Mouse (Mus musculus) forebrain, embryonic 11.5 days (tissue): ENCODE results near the gene Gm27021. TPM values are rescaled to one million over a fixed set of nuclear protein-coding genes. Genes with fewer than 3 reads are reported as not detected.
A peak's percentile ranks its signal among the peaks of the same experiment; 100 is the strongest.

ENCODE experiments used
- ATAC-seq: fragments of 200-750 bp; cut with Nextera tagmentation; replicated peaks from 2 replicates; pipeline ENCODE4 v1.8.0; 2017; ENCODE audit warnings: moderate TSS enrichment; ENCODE audit not compliant: low FRiP score
- DNase-seq: peaks from one replicate; pipeline ENCODE4 v3.0.0-alpha.2; 2017; ENCODE audit warnings: low spot score
- H3K27ac ChIP-seq: fragments of 300-500 bp; sonication (generic); 2 replicates; pipeline ENCODE4 v1.5.1; 2014; ENCODE audit warnings: low read depth, low read length
- H3K27me3 ChIP-seq: fragments of 300-500 bp; sonication (generic); 2 replicates; pipeline ENCODE4 v1.6.1; 2014; ENCODE audit warnings: mild to moderate bottlenecking, low read length, mixed read lengths; ENCODE audit not compliant: control insufficient read depth, insufficient read depth
- H3K36me3 ChIP-seq: fragments of 300-500 bp; sonication (generic); 2 replicates; pipeline ENCODE4 v1.6.1; 2014; ENCODE audit warnings: mild to moderate bottlenecking, low read length, moderate library complexity, mixed read lengths; ENCODE audit not compliant: control insufficient read depth, insufficient read depth
- H3K4me1 ChIP-seq: fragments of 300-500 bp; sonication (generic); replicated peaks from 2 replicates; pipeline ENCODE4 v1.6.1; 2014; ENCODE audit warnings: low read length, mixed read lengths; ENCODE audit not compliant: control insufficient read depth, insufficient read depth
- H3K4me2 ChIP-seq: fragments of 300-500 bp; sonication (generic); 2 replicates; pipeline ENCODE4 v1.6.1; 2014; ENCODE audit warnings: low read depth, mild to moderate bottlenecking, low read length, moderate library complexity, mixed read lengths; ENCODE audit not compliant: severe bottlenecking
- H3K4me3 ChIP-seq: fragments of 300-500 bp; sonication (generic); 2 replicates; pipeline ENCODE4 v1.5.1; 2014; ENCODE audit warnings: low read depth, low read length
- H3K9ac ChIP-seq: fragments of 300-500 bp; sonication (generic); 2 replicates; pipeline ENCODE4 v1.6.1; 2014; ENCODE audit warnings: low read length
- H3K9me3 ChIP-seq: fragments of 300-500 bp; sonication (generic); 2 replicates; pipeline ENCODE4 v1.6.1; 2016; ENCODE audit warnings: low read length, mixed read lengths; ENCODE audit not compliant: control insufficient read depth
- WGBS: fragments of 180-500 bp; shearing (Covaris S2); extraction: QIAGEN DNeasy Blood & Tissue Kit; methylation state at CpG from one replicate; pipeline ENCODE4 v1.1.7; 2014; 5-methylcytosine and 5-hydroxymethylcytosine counted together
- polyA plus RNA-seq: library from polyadenylated mRNA; unstranded; fragments of >200 nt; fragmentation: Nextera tagmentation; extraction: Ambion mirVana; gene quantifications from 2 replicates; pipeline ENCODE4 v1.2.1, GENCODE M21; 2014

Gene Gm27021
- polyA plus RNA-seq, 1 experiment from 2014 or later, result 3.3 TPM

DNA sequence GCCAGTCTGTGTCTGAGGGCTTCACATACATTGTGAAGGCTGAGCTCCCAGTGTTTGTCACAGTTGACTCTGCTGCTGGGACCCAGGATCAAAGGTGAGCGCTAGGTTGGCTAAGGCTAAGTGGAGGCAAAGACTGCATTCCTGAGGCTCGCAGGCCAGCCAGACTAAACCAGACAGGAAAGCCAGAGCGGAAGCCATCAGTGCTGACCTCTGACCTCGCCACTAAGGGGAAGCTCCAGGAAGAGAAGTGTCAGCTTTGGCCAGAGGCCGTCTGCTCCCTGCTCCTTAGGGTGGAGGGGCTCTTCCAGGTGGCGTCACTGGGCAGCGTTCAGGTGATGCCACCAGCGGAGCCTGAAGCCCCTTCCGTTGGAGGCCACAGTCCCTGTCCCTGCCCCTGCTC, 92.1 kb downstream of the Gm27021 start:
- Histone ChIP-seq H3K27me3 (no peaks in the 10 kb centered on the region), H3K4me3 (no peak overlapping the region), H3K9ac (no peak overlapping the region), H3K27ac (no peak overlapping the region), H3K4me2 (no peak overlapping the region), H3K9me3 (no peaks in the 10 kb centered on the region), H3K36me3 (peaks cover 29% of the 10 kb centered on the region), H3K4me1 (no peaks in the 10 kb centered on the region)
- DNase-seq (no peak), ATAC-seq (no peak)
- WGBS, result 64% methylated on average over 9 of the region's 9 CpGs

DNA sequence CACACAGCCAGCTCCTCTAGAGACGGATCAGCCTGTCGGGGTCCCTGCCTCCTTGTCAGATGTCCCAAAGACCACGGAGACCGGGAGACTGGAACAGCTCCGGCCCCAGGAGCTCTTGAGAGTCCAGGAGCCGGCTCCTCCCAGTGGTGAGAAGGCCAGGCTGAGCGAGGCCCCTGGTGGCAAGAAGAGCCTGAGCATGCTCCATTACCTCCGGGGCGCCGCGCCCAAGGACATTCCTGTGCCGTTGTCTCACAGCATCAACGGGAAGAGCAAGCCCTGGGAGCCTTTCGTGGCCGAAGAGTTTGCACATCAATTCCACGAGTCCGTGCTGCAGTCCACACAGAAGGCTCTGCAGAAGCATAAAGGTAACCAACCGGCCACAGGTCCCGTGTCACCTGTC, 92.9 kb downstream of the Gm27021 start:
- no peak overlapping the region for H3K4me2 ChIP-seq
- H3K36me3 ChIP-seq, result peaks cover 29% of the 10 kb centered on the region
- H3K9ac ChIP-seq, result no peak overlapping the region
- no peak overlapping the region for H3K27ac ChIP-seq
- H3K4me3 ChIP-seq, result no peak overlapping the region
- ATAC-seq, result no peak
- no peaks in the 10 kb centered on the region for H3K9me3 ChIP-seq
- no peak for DNase-seq
- no peaks in the 10 kb centered on the region for H3K27me3 ChIP-seq
- H3K4me1 ChIP-seq, result no peaks in the 10 kb centered on the region; the same call in 1 of the 2 replicates
- 81% methylated on average over 19 of the region's 19 CpGs for WGBS

DNA sequence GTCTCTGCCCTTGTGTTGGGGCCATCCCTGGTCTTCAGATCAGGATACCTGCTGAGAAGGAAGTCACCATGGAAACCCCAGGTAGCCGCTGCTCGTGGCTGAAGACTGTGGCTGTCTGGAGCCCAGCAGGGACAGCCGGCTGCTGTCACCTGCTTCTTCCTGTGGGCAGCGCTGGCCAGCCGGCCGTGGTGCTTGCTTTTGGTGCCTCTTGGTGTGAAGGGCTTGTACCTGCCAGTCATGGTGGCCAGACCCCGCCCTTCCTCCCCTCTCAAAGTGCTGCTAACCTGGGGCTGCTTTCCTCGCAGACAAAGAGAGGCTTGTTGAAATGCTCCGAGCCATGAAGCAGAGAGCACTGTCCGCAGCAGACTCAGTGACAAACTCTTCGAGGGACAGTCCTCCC, 94.0 kb downstream of the Gm27021 start:
- peaks cover 29% of the 10 kb centered on the region for H3K36me3 ChIP-seq
- WGBS, result 62% methylated on average over 11 of the region's 11 CpGs

DNA sequence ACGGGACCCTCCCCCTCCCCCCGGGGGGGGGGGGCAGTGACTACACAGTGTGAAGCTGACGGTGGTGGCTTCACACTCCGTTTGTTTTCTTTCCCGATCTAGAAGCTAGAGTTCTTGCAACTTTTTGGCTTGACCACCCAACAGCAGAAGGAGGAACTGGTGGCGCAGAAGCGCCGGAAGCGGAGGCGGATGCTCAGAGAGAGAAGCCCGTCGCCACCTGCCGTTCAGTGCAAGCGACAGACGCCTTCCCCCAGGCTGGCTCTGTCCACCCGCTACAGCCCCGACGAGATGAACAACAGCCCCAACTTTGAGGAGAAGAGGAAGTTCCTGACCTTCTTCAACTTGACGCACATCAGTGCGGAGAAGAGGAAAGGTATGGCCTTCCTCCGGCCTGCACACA, 95.3 kb downstream of the Gm27021 start:
- Histone ChIP-seq H3K9ac (no peak overlapping the region), H3K4me2 (no peak overlapping the region), H3K27me3 (no peaks in the 10 kb centered on the region), H3K4me3 (no peak overlapping the region), H3K4me1 (no peaks in the 10 kb centered on the region; the same call in 1 of the 2 replicates), H3K27ac (no peak overlapping the region), H3K9me3 (no peaks in the 10 kb centered on the region), H3K36me3 (peaks cover 33% of the 10 kb centered on the region)
- DNase-seq, result no peak
- 84% methylated on average over 21 of the region's 21 CpGs for WGBS
- no peak for ATAC-seq

More for the DNA sequence above, 94.0 kb downstream of the Gm27021 start:
- no peaks in the 10 kb centered on the region; the same call in 1 of the 2 replicates for H3K4me1 ChIP-seq
- H3K9ac ChIP-seq, result no peak overlapping the region
- H3K27ac ChIP-seq, result no peak overlapping the region
- DNase-seq, result no peak
- H3K4me3 ChIP-seq, result no peak overlapping the region
- H3K4me2 ChIP-seq, result no peak overlapping the region
- no peaks in the 10 kb centered on the region for H3K27me3 ChIP-seq
- H3K9me3 ChIP-seq, result no peaks in the 10 kb centered on the region
- ATAC-seq, result no peak

DNA sequence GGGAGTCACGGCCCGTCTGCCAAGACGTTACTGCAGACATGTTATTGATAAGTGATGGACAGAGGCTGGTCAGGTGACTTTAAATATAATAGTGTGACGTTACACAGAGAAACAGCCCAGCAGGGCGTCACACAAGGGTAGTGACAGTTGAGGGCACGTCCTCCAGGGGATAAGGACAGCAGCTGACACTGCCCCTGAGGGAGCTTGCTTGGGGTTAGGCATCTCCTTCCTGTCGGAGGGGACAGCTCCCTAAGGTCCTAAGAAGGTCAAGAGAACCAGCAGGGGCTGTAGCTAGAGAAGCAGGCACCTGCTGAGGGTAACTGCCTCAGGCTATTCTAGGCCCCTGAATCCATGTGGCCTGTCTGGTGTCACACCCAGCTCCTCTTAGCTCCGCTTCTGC, 96.3 kb downstream of the Gm27021 start:
- Histone ChIP-seq H3K4me2 (no peak overlapping the region), H3K4me1 (no peaks in the 10 kb centered on the region; the same call in 1 of the 2 replicates), H3K27me3 (no peaks in the 10 kb centered on the region), H3K9me3 (no peaks in the 10 kb centered on the region), H3K27ac (no peak overlapping the region), H3K4me3 (no peak overlapping the region), H3K36me3 (peaks cover 36% of the 10 kb centered on the region), H3K9ac (no peak overlapping the region)
- 80% methylated on average over 8 of the region's 8 CpGs for WGBS
- DNase-seq, result no peak
- ATAC-seq, result no peak

DNA sequence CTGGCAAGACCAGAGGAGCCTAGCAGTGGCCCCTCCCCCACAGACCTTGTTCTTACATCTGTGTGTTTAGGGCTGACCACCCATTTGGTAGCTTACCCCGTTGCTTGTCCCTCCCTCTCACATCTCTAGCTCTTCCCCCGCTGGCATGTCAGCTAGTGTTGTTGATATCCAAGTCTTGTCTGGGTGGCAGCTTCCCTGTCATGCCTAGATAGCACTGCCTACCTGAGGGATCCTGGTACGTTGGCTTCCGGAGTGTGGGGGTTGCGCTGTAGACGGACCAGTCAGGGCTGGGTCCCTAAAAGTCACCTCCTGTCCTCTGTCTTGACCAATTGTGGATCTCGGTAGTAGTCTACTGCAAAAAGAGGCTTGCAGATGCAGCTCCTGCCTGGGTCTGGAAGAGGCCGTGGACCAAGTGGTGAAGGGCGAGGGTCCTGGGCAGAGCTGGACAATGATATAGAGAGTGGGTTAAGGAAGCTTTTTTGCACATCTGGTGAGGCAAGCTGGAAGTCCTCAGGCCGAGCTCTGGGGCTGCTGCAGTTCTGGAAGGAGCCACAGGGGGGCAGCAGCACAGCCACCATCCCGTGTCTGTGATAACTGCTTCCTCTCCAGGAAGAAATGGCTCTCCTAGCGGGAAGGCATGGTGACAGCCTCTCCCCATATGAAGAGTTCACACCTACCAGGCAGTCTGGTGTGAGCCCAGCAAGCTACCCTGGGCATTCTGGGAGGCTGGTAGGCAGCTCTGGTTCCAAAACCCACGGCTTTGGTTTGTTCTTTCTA, 97.8 kb downstream of the Gm27021 start:
- H3K4me3 ChIP-seq, result no peak overlapping the region
- 64% methylated on average over 13 of the region's 13 CpGs for WGBS
- H3K9ac ChIP-seq, result no peak overlapping the region
- H3K27ac ChIP-seq, result no peak overlapping the region
- H3K27me3 ChIP-seq, result no peaks in the 10 kb centered on the region
- peaks cover 9% of the 10 kb centered on the region for H3K4me1 ChIP-seq
- H3K36me3 ChIP-seq, result peaks cover 28% of the 10 kb centered on the region
- DNase-seq (peak; percentile 92), ATAC-seq (no peak)
- no peak overlapping the region for H3K4me2 ChIP-seq
- H3K9me3 ChIP-seq, result no peaks in the 10 kb centered on the region

DNA sequence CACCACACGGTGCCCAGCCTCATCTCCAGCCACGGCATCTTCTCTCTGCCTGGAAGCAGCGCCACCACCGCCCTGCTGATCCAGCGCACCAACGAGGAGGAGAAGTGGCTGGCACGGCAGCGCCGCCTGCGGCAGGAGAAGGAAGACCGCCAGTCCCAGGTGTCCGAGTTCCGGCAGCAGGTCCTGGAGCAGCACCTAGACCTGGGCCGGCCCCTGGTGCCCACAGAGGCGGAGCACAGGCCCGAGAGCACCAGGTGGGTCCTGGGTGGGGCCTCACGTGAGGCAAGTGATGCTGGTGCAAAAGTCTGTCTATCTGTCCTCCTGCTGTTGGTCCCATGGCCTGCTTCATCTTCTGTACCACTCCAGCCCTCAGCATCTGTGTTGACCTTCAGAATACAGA, 98.8 kb downstream of the Gm27021 start:
- Histone ChIP-seq H3K27ac (no peak overlapping the region), H3K4me3 (no peak overlapping the region), H3K4me2 (no peak overlapping the region), H3K4me1 (peaks cover 17% of the 10 kb centered on the region), H3K36me3 (peaks cover 21% of the 10 kb centered on the region), H3K9ac (no peak overlapping the region), H3K9me3 (no peaks in the 10 kb centered on the region), H3K27me3 (no peaks in the 10 kb centered on the region)
- DNase-seq, result no peak
- WGBS, result 95% methylated on average over 16 of the region's 17 CpGs
- no peak for ATAC-seq

DNA sequence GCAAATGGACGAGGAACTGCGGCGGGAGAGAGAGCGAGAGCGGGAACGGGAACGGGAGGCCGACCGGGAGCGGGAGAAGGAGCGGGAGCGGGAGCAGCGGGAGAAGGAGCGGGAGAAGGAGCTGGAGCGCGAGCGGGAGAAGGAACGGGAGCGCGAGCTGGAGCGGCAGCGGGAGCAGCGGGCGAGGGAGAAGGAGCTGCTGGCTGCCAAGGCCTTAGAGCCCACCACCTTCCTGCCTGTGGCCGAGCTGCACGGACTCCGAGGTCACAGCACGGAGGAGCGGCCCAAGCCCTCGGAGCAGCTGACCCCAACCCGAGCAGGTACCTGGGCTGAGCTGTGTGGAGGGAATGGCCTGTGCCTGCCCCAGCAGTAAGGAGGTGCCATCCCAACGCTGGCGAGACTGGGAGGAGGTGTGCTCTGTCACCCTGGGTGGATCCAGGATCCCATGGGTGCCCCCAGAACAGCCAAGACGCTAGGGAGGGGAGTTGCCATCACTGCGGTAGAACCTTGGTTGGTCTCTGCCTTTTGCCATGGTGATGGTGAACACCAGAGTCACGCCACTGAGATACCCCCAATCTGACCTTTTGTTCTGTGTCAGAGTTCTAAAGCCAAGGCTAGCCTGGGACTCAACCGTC, 99.6 kb downstream of the Gm27021 start:
- H3K4me3 ChIP-seq, result no peak overlapping the region
- 98% methylated on average over 36 of the region's 37 CpGs for WGBS
- no peak for ATAC-seq
- peaks cover 25% of the 10 kb centered on the region for H3K4me1 ChIP-seq
- DNase-seq, result no peak
- no peaks in the 10 kb centered on the region for H3K27me3 ChIP-seq
- H3K9ac ChIP-seq, result no peak overlapping the region
- H3K4me2 ChIP-seq, result no peak overlapping the region
- peaks cover 20% of the 10 kb centered on the region for H3K36me3 ChIP-seq
- H3K27ac ChIP-seq, result no peak overlapping the region
- H3K9me3 ChIP-seq, result no peaks in the 10 kb centered on the region
